Mouse (Mus musculus) megakaryocyte, embryonic 14.5 days (primary cell): ENCODE data around the gene Lrrd1.

Source experiments
- FLI1 ChIP-seq: IDR thresholded peaks from 2 replicates; pipeline ENCODE4 v1.6.1; 2012; ENCODE audit warnings: low read length, inconsistent platforms, mixed read lengths
- GATA1 ChIP-seq: IDR thresholded peaks from 3 replicates; pipeline ENCODE4 v1.6.1; 2012; ENCODE audit warnings: mixed read lengths, low read length, inconsistent platforms, borderline replicate concordance

DNA sequence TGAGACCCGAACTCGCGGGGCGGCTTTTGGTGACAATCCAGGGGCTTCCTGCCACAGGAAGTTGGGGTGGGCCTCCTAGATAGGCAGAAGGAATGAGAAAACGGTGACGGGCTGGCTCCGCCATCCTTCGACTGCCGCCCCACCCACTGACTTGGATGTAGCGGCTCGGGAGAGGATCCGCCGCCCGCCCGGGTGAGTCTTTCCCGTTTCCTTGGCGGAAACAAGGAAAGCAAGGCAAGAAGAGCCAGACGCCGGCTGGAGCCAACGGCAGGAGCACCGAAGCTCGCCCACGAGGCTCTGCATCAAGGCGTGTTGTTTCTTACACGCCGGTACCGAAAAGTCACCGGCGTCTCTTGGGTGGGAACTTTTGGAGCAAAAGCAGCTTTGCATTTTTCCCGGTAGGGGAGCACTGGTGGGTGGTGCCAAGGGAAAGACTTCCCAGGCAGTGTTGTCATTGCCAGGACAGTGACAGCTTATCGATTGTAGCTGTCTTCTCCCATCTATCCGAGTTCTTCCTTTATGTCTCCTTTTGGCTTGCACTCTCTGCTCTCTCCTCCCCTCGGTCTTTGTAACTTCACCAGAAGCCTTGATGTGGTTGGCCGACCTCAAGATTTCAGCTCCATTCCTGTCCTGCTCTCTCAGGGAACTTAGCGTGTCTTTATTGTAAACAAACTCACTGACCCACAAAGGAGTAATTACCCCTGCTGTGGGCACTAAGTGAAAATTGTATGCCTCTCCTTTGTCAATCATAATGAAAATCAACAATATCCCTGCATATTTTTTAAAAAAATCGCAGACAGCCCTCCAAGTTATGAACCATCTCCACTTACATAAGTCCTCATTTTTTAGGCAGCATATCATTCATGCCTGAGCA, 41.4 kb upstream of the Lrrd1 start:
- TF ChIP-seq GATA1 (no peak), FLI1 (no peak)
